ENCODE assay signal across 13 mouse cellular contexts in the genomic region with DNA sequence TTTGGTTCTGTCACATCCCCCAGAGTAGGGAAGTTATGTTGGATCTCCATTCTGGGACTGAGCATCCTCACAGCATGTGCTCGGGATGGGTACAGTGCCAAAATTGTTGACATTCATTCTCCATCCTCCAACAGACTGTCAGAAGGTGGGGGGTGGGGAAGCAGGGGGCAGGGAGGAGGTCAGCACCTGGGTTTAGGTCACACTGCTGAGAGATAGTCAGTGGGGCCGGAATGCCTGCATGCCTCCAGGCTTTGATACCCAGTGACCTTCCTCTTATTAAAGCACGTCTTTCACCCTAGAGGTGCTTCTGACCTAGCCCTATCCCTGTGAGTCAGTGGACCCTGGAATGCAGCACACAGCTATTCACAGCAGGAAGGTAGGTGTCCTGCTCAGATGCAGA. TPM values are rescaled to one million over a fixed set of nuclear protein-coding genes. Genes with fewer than 3 reads are reported as not detected.
DNase-seq lines count a peak whose midpoint lies in the region; ATAC-seq and TF ChIP-seq lines count a peak whose summit lies in the region.
"Had no signal": no experiment of that assay in that cellular context is flagged by ENCODE, and none has a peak within 500 bp of the region (broad histone marks: within the 10 kb centered on the region; RNA-seq: fewer than 3 reads in every experiment).

No protein-coding gene starts in this region.

- H3K9ac ChIP-seq in heart, postnatal 0 days (replicated peaks; ENCODE audit: low read depth, low read length), result no peak overlapping the region
- H3K9ac ChIP-seq in heart, embryonic 11.5 days (ENCODE audit: low read depth, low read length), result no peak overlapping the region
- no peak overlapping the region for H3K9ac ChIP-seq in limb, embryonic 14.5 days (ENCODE audit: low read depth, low read length, severe bottlenecking)
- H3K9ac ChIP-seq: embryonic facial prominence, embryonic 13.5 days; limb, embryonic 15.5 days had no signal

- H3K9me3 ChIP-seq in heart, postnatal 0 days (replicated peaks; ENCODE audit: control insufficient read depth, low read length), result no peaks in the 10 kb centered on the region
- H3K9me3 ChIP-seq in heart, embryonic 11.5 days (replicated peaks; ENCODE audit: control insufficient read depth, low read length), result no peaks in the 10 kb centered on the region
- no peaks in the 10 kb centered on the region for H3K9me3 ChIP-seq in limb, embryonic 14.5 days (ENCODE audit: control insufficient read depth, low read length)
- no peaks in the 10 kb centered on the region for H3K9me3 ChIP-seq in limb, embryonic 10.5 days (replicated peaks)
- no peaks in the 10 kb centered on the region for H3K9me3 ChIP-seq in E14TG2a.4 (ENCODE audit: low read length)
- H3K9me3 ChIP-seq: embryonic facial prominence, embryonic 13.5 days; limb, embryonic 15.5 days had no signal

- TF ChIP-seq EP300 in heart, postnatal 0 days (IDR thresholded peaks at IDR 0.05; ENCODE audit: low read depth), result no peak

- no peak for DNase-seq in heart, postnatal 0 days (ENCODE audit: low spot score)
- peak; percentile 2 for DNase-seq in limb, embryonic 14.5 days (ENCODE audit: low spot score)
- no peak for DNase-seq in limb, embryonic 10.5 days (ENCODE audit: low spot score)
- DNase-seq in ES-CJ7 (ENCODE audit: low read depth, low spot score), result peak; percentile 42
- DNase-seq in c-Kit-positive CD71-positive TER-119-positive erythroid progenitor cells, embryonic 14.5 days (ENCODE audit: low spot score), result no peak
- DNase-seq: adrenal gland, postnatal 25 days; cerebellum, adult 2 months; gastrocnemius, postnatal 14 days; heart, adult 2 months had no signal

- H3K4me2 ChIP-seq in heart, postnatal 0 days (ENCODE audit: low read depth, low read length), result peak overlapping the region; percentile 42; the same call in 1 of the 2 replicates
- H3K4me2 ChIP-seq in heart, embryonic 11.5 days, result no peak overlapping the region
- no peak overlapping the region for H3K4me2 ChIP-seq in limb, embryonic 14.5 days (replicated peaks; ENCODE audit: low read depth, low read length, severe bottlenecking)
- H3K4me2 ChIP-seq: embryonic facial prominence, embryonic 13.5 days; limb, embryonic 15.5 days had no signal

- no peak overlapping the region for H3K27ac ChIP-seq in heart, postnatal 0 days (ENCODE audit: low read depth)
- H3K27ac ChIP-seq in heart, embryonic 11.5 days (ENCODE audit: low read depth, low read length), result no peak overlapping the region
- no peak overlapping the region for H3K27ac ChIP-seq in limb, embryonic 14.5 days (replicated peaks; ENCODE audit: low read depth, low read length)
- no peak overlapping the region for H3K27ac ChIP-seq in limb, embryonic 10.5 days
- H3K27ac ChIP-seq: embryonic facial prominence, embryonic 13.5 days; heart, adult 2 months; limb, embryonic 15.5 days had no signal

- no peak overlapping the region; the same call in 1 of the 2 replicates for H3K4me3 ChIP-seq in heart, postnatal 0 days (ENCODE audit: low read depth, low read length)
- no peak overlapping the region for H3K4me3 ChIP-seq in heart, embryonic 11.5 days (ENCODE audit: low read depth, low read length)
- H3K4me3 ChIP-seq in limb, embryonic 14.5 days (replicated peaks; ENCODE audit: low read length), result no peak overlapping the region
- H3K4me3 ChIP-seq in limb, embryonic 10.5 days, result no peak overlapping the region
- H3K4me3 ChIP-seq in E14TG2a.4 (replicated peaks; ENCODE audit: low read length), result peak overlapping the region; percentile 65
- H3K4me3 ChIP-seq: embryonic facial prominence, embryonic 13.5 days; heart, adult 2 months; limb, embryonic 15.5 days had no signal

- H3K4me1 ChIP-seq in heart, postnatal 0 days (ENCODE audit: control insufficient read depth, insufficient read depth), result peaks cover 10% of the 10 kb centered on the region
- peaks cover 10% of the 10 kb centered on the region; the same call in 1 of the 2 replicates for H3K4me1 ChIP-seq in heart, embryonic 11.5 days (ENCODE audit: control insufficient read depth, insufficient read depth, low read length)
- H3K4me1 ChIP-seq in limb, embryonic 14.5 days (ENCODE audit: control insufficient read depth, insufficient read depth, low read length), result no peaks in the 10 kb centered on the region
- H3K4me1 ChIP-seq in limb, embryonic 10.5 days, result peaks cover 13% of the 10 kb centered on the region
- peaks cover 61% of the 10 kb centered on the region for H3K4me1 ChIP-seq in E14TG2a.4 (replicated peaks; ENCODE audit: low read depth, low read length)
- H3K4me1 ChIP-seq: embryonic facial prominence, embryonic 13.5 days; limb, embryonic 15.5 days had no signal

- 12% methylated on average over 3 of the region's 3 CpGs for WGBS in heart, postnatal 0 days
- 36% methylated on average over 3 of the region's 3 CpGs for whole genome bisulfite sequencing in heart, embryonic 11.5 days (ENCODE audit: insufficient replicate concordance)
- 44% methylated on average over 3 of the region's 3 CpGs for WGBS in limb, embryonic 14.5 days
- WGBS in limb, embryonic 10.5 days, result 39% methylated on average over 3 of the region's 3 CpGs

- TF ChIP-seq POLR2A in limb, embryonic 14.5 days (IDR thresholded peaks at IDR 0.05; ENCODE audit: borderline replicate concordance, extremely low read depth, insufficient read depth, insufficient read length), result no peak

- no peaks in the 10 kb centered on the region for H3K27me3 ChIP-seq in heart, postnatal 0 days (ENCODE audit: control insufficient read depth, insufficient read depth, low read length)
- H3K27me3 ChIP-seq in heart, embryonic 11.5 days (ENCODE audit: control insufficient read depth, insufficient read depth, low read length), result no peaks in the 10 kb centered on the region
- H3K27me3 ChIP-seq in limb, embryonic 14.5 days (ENCODE audit: control insufficient read depth, insufficient read depth, low read length), result no peaks in the 10 kb centered on the region
- no peaks in the 10 kb centered on the region for H3K27me3 ChIP-seq in limb, embryonic 10.5 days (ENCODE audit: low read depth, poor library complexity, severe bottlenecking)
- H3K27me3 ChIP-seq in E14TG2a.4 (ENCODE audit: insufficient read depth, low read length), result no peaks in the 10 kb centered on the region
- H3K27me3 ChIP-seq: embryonic facial prominence, embryonic 13.5 days; limb, embryonic 15.5 days had no signal

- H3K36me3 ChIP-seq in heart, postnatal 0 days (replicated peaks; ENCODE audit: control insufficient read depth, insufficient read depth, low read length), result peaks cover 31% of the 10 kb centered on the region
- peaks cover 19% of the 10 kb centered on the region for H3K36me3 ChIP-seq in heart, embryonic 11.5 days (ENCODE audit: control insufficient read depth, insufficient read depth, low read length)
- peaks cover 39% of the 10 kb centered on the region for H3K36me3 ChIP-seq in limb, embryonic 14.5 days (ENCODE audit: control insufficient read depth, insufficient read depth, low read length)
- H3K36me3 ChIP-seq in limb, embryonic 10.5 days, result peaks cover 45% of the 10 kb centered on the region
- peaks cover 47% of the 10 kb centered on the region for H3K36me3 ChIP-seq in E14TG2a.4 (ENCODE audit: insufficient read depth, low read length)

- TF ChIP-seq CTCF in heart, postnatal 0 days (IDR thresholded peaks at IDR 0.05; ENCODE audit: low read depth), result no peak
- no peak for TF ChIP-seq CTCF in E14TG2a.4 (conservative IDR thresholded peaks at IDR 0.05; ENCODE audit: low read length)

- peak; percentile 39 for ATAC-seq in heart, postnatal 0 days (ENCODE audit: insufficient read depth, low read depth)
- no peak for ATAC-seq in heart, embryonic 11.5 days (replicated peaks; ENCODE audit: insufficient number of reproducible peaks, low FRiP score, low TSS enrichment)
- no peak for ATAC-seq in limb, embryonic 14.5 days (ENCODE audit: low FRiP score, low read depth)

RNA-seq across cellular contexts. Expression of gene Nlrc3, which starts 0.3 kb away (rescaled TPM):
- 0.15 and 0.35 TPM in 2 replicates for total RNA-seq in heart, postnatal 0 days (2014; rRNA removed; ENCODE audit: low replicate concordance)
- polyA plus RNA-seq in heart, postnatal 0 days (2015; fragmentation: Nextera tagmentation; extraction: Ambion mirVana), result 1.2 TPM in 2 replicates
- 1.1 and 1.4 TPM in 2 replicates for polyA plus RNA-seq in heart, embryonic 11.5 days (2014; fragmentation: Nextera tagmentation; extraction: Ambion mirVana)
- 2.7 and 3.6 TPM in 2 replicates for polyA plus RNA-seq in limb, embryonic 14.5 days (2012; rRNA removed)
- polyA plus RNA-seq in limb, embryonic 14.5 days (2014; fragmentation: Nextera tagmentation; extraction: Ambion mirVana), result 1.1 and 1.2 TPM in 2 replicates
- 1.1 TPM in 2 replicates for polyA plus RNA-seq in limb, embryonic 10.5 days (2016; fragmentation: Nextera tagmentation; extraction: Ambion mirVana)

RNA-seq across cellular contexts. Expression of gene Slx4, which starts 26.9 kb away (rescaled TPM):
- 4.4 and 5.4 TPM in 2 replicates for total RNA-seq in heart, postnatal 0 days (2014; rRNA removed; ENCODE audit: low replicate concordance)
- polyA plus RNA-seq in heart, postnatal 0 days (2015; fragmentation: Nextera tagmentation; extraction: Ambion mirVana), result 3.0 and 3.2 TPM in 2 replicates
- 16.9 and 18.4 TPM in 2 replicates for polyA plus RNA-seq in heart, embryonic 11.5 days (2014; fragmentation: Nextera tagmentation; extraction: Ambion mirVana)
- 46.0 and 47.5 TPM in 2 replicates for polyA plus RNA-seq in limb, embryonic 14.5 days (2012; rRNA removed)
- 24.4 and 28.9 TPM in 2 replicates for polyA plus RNA-seq in limb, embryonic 14.5 days (2014; fragmentation: Nextera tagmentation; extraction: Ambion mirVana)
- 25.5 and 29.2 TPM in 2 replicates for polyA plus RNA-seq in limb, embryonic 10.5 days (2016; fragmentation: Nextera tagmentation; extraction: Ambion mirVana)

Comparison
In these comparisons a context has a peak if more than half of its experiments do, and no peak if none do; other contexts are left out.
1. DNase-seq: peak in limb, embryonic 14.5 days (single experiment) and ES-CJ7 (single experiment); none in heart, postnatal 0 days (single experiment), limb, embryonic 10.5 days (single experiment) and c-Kit-positive CD71-positive TER-119-positive erythroid progenitor cells, embryonic 14.5 days (single experiment).